Mouse (Mus musculus): ENCODE data around the gene Mfsd1.

Gene Mfsd1

GRCm38 (mm10) chr3:67643135-67643534 is 60.6 kb downstream of the Mfsd1 start:
- DNase-seq, result no peak

DNA sequence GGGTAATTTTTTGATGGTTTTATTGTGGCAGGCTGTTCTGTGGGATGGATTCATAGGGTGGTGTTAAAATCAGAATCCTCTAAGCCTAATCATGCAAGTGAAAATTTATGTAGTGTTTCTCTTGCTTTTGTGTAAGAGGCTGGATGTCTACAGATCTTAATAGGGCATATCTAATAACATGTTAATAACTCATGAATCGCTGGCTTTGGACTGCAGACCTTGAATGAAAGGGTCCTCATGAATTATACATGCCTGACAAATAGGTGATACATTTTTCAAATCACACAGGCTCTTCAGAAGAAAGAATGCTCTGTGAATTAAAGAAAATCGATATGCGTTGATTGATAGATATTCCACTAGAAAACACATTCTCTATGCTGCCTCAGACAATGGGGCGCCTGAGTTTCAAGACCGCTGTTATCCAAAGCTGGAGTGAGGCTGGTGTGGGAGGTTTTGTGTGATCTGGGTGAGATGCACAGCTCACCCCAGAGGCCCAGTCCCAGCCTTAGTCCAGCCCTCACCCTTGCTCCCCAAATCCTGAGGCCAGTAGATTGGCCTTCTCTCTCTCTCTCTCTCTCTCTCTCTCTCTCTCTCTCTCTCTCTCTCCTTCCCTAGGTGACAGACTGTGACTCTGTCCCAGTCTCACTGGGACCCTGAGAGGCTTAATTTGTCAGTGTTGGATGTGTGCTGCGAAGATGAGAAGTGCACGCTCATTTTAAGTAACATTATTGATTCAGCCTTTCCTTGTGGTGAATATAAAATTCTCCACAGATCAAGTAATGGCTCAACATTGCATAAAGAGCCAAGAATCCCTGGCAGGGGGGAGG is 63.3 kb downstream of the Mfsd1 start:
- no peak for DNase-seq

All from lung, postnatal 14 days (tissue).